Mouse (Mus musculus) R1 (cell line): ENCODE measurements at regions not wholly inside any gene's neighbourhood (a gene's known extent, or its start where the extent isn't known, plus 50 kb on each side); places are given as distances from the start of the nearest gene placed in this dataset.

Experiments used
- DNase-seq: peaks from one replicate; pipeline ENCODE4 v3.0.0-alpha.2; 2018; ENCODE audit warnings: low read depth, low spot score

- DNase-seq = no peak
These were observed 56.0 kb upstream of the Hs6st1 start for GRCm38 (mm10) chr1:36012081-36012765.

- peak; percentile 99 for DNase-seq
These were observed 54.3 kb upstream of the Hs6st1 start for GRCm38 (mm10) chr1:36013823-36014341.

- no peak for DNase-seq
These were observed 53.8 kb upstream of the Hs6st1 start for GRCm38 (mm10) chr1:36014372-36014771.

DNA sequence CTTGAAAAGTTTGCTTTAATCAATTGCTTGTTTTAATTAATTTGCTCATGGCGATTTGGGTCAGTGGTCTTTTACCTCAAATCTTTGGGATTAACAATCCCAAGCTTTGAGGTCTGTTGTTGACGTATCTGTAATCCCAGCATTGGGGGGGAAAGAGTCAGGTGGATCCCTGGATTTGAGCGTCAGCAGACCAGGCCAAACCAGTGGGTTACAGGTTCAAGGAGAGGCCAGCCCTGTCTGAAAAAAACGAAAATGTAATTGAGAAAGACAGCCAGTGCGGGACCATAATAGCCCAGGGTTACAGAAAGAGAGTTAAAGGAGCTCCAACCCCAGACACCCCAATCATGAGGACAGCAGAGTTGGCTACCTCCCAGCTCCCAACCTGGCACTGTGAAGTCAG lies 53.0 kb upstream of the Hs6st1 start:
- DNase-seq = peak; percentile 41

DNA sequence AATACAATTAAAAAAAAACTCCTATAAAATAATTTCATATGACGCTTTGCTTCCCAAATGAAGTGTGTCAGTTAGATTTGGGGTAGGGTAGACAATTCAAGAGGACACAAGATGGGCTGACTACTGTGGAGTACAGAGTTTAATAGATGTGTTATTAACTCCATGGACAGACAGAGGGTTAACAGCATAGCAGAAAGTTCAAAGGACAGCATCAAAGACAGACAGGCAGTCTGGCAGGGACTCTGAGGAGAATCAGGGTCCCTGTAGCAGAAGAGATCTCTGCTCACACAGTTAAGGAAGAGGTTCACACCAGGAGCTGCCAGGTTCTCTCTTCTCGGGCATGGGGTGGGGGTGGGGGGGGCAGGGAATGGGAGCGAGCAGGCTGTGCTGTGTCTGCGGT lies 51.6 kb upstream of the Hs6st1 start:
- DNase-seq = no peak

- DNase-seq = peak; percentile 99
These were observed 51.1 kb upstream of the Hs6st1 start for GRCm38 (mm10) chr1:36017061-36017461.

DNA sequence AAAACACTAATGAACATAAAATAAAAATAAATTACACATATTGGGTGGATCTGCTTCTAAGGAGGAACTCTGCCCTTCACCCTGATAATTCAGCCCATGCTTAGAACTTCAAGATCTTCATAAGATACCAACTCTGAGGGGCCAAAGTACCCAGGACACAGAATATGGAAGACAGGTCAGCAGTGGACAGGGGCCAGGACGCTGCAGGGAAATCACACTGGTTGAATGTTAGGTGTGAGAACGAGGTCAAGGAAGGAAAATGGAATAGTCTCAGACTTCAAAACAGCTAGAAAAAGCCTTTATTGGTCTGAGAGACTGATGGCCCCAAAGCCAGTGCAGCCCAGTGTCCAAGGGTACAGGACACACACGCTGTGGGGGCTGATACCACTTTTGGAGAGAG lies 50.5 kb upstream of the Hs6st1 start:
- no peak for DNase-seq
